Mouse (Mus musculus): Measurements from ENCODE around the gene Emc10. TPM values are rescaled to one million over a fixed set of nuclear protein-coding genes. Genes with fewer than 3 reads are reported as not detected.

Emc10 gene
- polyA plus RNA-seq, 1 experiment from 2014 or later, result 76.4 TPM

- Histone ChIP-seq H3K4me2 (ENCODE audit: low read depth, low read length) (no peak overlapping the region), H3K4me1 (ENCODE audit: control insufficient read depth, insufficient read depth, low read length) (no peaks in the 10 kb centered on the region), H3K27ac (replicated peaks; ENCODE audit: low read depth, low read length) (no peak overlapping the region), H3K9ac (replicated peaks; ENCODE audit: low read length) (no peak overlapping the region), H3K36me3 (replicated peaks; ENCODE audit: control insufficient read depth, insufficient read depth, low read depth, low read length) (no peaks in the 10 kb centered on the region; the same call in 1 of the 2 replicates), H3K9me3 (replicated peaks; ENCODE audit: control insufficient read depth, low read length) (no peaks in the 10 kb centered on the region), H3K4me3 (ENCODE audit: low read depth, low read length) (no peak overlapping the region), H3K27me3 (ENCODE audit: control insufficient read depth, insufficient read depth, low read length) (peaks cover 2% of the 10 kb centered on the region)
- ATAC-seq (replicated peaks; ENCODE audit: insufficient number of reproducible peaks, low FRiP score, low TSS enrichment, low read depth), result no peak
- WGBS, result 80% methylated on average over 3 of the region's 3 CpGs
- DNase-seq (ENCODE audit: low spot score), result no peak
These were observed 34.2 kb upstream of the Emc10 start for GRCm38 (mm10) chr7:44530507-44530906.

- DNase-seq (ENCODE audit: low spot score) (no peak), ATAC-seq (replicated peaks; ENCODE audit: insufficient number of reproducible peaks, low FRiP score, low TSS enrichment, low read depth) (no peak)
- Histone ChIP-seq H3K36me3 (replicated peaks; ENCODE audit: control insufficient read depth, insufficient read depth, low read depth, low read length) (no peaks in the 10 kb centered on the region; the same call in 1 of the 2 replicates), H3K27ac (replicated peaks; ENCODE audit: low read depth, low read length) (no peak overlapping the region), H3K27me3 (ENCODE audit: control insufficient read depth, insufficient read depth, low read length) (peaks cover 12% of the 10 kb centered on the region), H3K9me3 (replicated peaks; ENCODE audit: control insufficient read depth, low read length) (no peaks in the 10 kb centered on the region), H3K9ac (replicated peaks; ENCODE audit: low read length) (no peak overlapping the region), H3K4me1 (ENCODE audit: control insufficient read depth, insufficient read depth, low read length) (peaks cover 2% of the 10 kb centered on the region; the same call in 1 of the 2 replicates), H3K4me2 (ENCODE audit: low read depth, low read length) (no peak overlapping the region), H3K4me3 (ENCODE audit: low read depth, low read length) (no peak overlapping the region)
- 41% methylated on average over 5 of the region's 5 CpGs for WGBS
These were observed 33.2 kb upstream of the Emc10 start for GRCm38 (mm10) chr7:44529518-44529917.

- Histone ChIP-seq H3K27me3 (ENCODE audit: control insufficient read depth, insufficient read depth, low read length) (peaks cover 22% of the 10 kb centered on the region), H3K27ac (replicated peaks; ENCODE audit: low read depth, low read length) (no peak overlapping the region), H3K9me3 (replicated peaks; ENCODE audit: control insufficient read depth, low read length) (no peaks in the 10 kb centered on the region), H3K9ac (replicated peaks; ENCODE audit: low read length) (peak overlapping the region; percentile 35; the same call in 1 of the 2 replicates), H3K4me3 (ENCODE audit: low read depth, low read length) (peak overlapping the region; percentile 34), H3K4me2 (ENCODE audit: low read depth, low read length) (peak overlapping the region; percentile 74), H3K36me3 (replicated peaks; ENCODE audit: control insufficient read depth, insufficient read depth, low read depth, low read length) (no peaks in the 10 kb centered on the region; the same call in 1 of the 2 replicates), H3K4me1 (ENCODE audit: control insufficient read depth, insufficient read depth, low read length) (peaks cover 2% of the 10 kb centered on the region; the same call in 1 of the 2 replicates)
- DNase-seq (ENCODE audit: low spot score) (peak; percentile 82), ATAC-seq (replicated peaks; ENCODE audit: insufficient number of reproducible peaks, low FRiP score, low TSS enrichment, low read depth) (no peak)
- WGBS, result 7% methylated on average over 40 of the region's 40 CpGs
These were observed 31.4 kb upstream of the Emc10 start for GRCm38 (mm10) chr7:44527483-44528398.

- peaks cover 27% of the 10 kb centered on the region for H3K27me3 ChIP-seq (ENCODE audit: control insufficient read depth, insufficient read depth, low read length)
- H3K9me3 ChIP-seq (replicated peaks; ENCODE audit: control insufficient read depth, low read length), result no peaks in the 10 kb centered on the region
- peaks cover 2% of the 10 kb centered on the region; the same call in 1 of the 2 replicates for H3K4me1 ChIP-seq (ENCODE audit: control insufficient read depth, insufficient read depth, low read length)
- no peak overlapping the region for H3K27ac ChIP-seq (replicated peaks; ENCODE audit: low read depth, low read length)
- ATAC-seq (replicated peaks; ENCODE audit: insufficient number of reproducible peaks, low FRiP score, low TSS enrichment, low read depth) (no peak), DNase-seq (ENCODE audit: low spot score) (no peak)
- H3K9ac ChIP-seq (replicated peaks; ENCODE audit: low read length), result no peak overlapping the region
- H3K4me2 ChIP-seq (ENCODE audit: low read depth, low read length), result no peak overlapping the region
- no peak overlapping the region for H3K4me3 ChIP-seq (ENCODE audit: low read depth, low read length)
- WGBS, result 84% methylated on average over 14 of the region's 14 CpGs
- H3K36me3 ChIP-seq (replicated peaks; ENCODE audit: control insufficient read depth, insufficient read depth, low read depth, low read length), result no peaks in the 10 kb centered on the region
These were observed 30.3 kb upstream of the Emc10 start for GRCm38 (mm10) chr7:44526414-44527154.

GRCm38 (mm10) chr7:44525126-44525832 lies 28.9 kb upstream of the Emc10 start:
- no peaks in the 10 kb centered on the region for H3K36me3 ChIP-seq (replicated peaks; ENCODE audit: control insufficient read depth, insufficient read depth, low read depth, low read length)
- no peak overlapping the region for H3K4me2 ChIP-seq (ENCODE audit: low read depth, low read length)
- H3K9me3 ChIP-seq (replicated peaks; ENCODE audit: control insufficient read depth, low read length), result no peaks in the 10 kb centered on the region
- 12% methylated on average over 21 of the region's 22 CpGs for WGBS
- ATAC-seq (replicated peaks; ENCODE audit: insufficient number of reproducible peaks, low FRiP score, low TSS enrichment, low read depth) (no peak), DNase-seq (ENCODE audit: low spot score) (no peak)
- peaks cover 27% of the 10 kb centered on the region for H3K27me3 ChIP-seq (ENCODE audit: control insufficient read depth, insufficient read depth, low read length)
- H3K4me1 ChIP-seq (ENCODE audit: control insufficient read depth, insufficient read depth, low read length), result peaks cover 2% of the 10 kb centered on the region; the same call in 1 of the 2 replicates
- H3K27ac ChIP-seq (replicated peaks; ENCODE audit: low read depth, low read length), result no peak overlapping the region
- H3K4me3 ChIP-seq (ENCODE audit: low read depth, low read length), result no peak overlapping the region
- peak overlapping the region; percentile 25; the same call in 1 of the 2 replicates for H3K9ac ChIP-seq (replicated peaks; ENCODE audit: low read length)

- DNase-seq (ENCODE audit: low spot score), result no peak
- H3K4me2 ChIP-seq (ENCODE audit: low read depth, low read length), result no peak within 1 kb of the TSS
- no peaks in the 10 kb centered on the region for H3K9me3 ChIP-seq (replicated peaks; ENCODE audit: control insufficient read depth, low read length)
- no peak within 1 kb of the TSS for H3K4me3 ChIP-seq (ENCODE audit: low read depth, low read length)
- ATAC-seq (replicated peaks; ENCODE audit: insufficient number of reproducible peaks, low FRiP score, low TSS enrichment, low read depth), result no peak
- H3K4me1 ChIP-seq (ENCODE audit: control insufficient read depth, insufficient read depth, low read length), result peaks cover 2% of the 10 kb centered on the region; the same call in 1 of the 2 replicates
- H3K9ac ChIP-seq (replicated peaks; ENCODE audit: low read length), result peak within 1 kb of the TSS; percentile 25; the same call in 1 of the 2 replicates
- 26% methylated on average over 12 of the region's 12 CpGs for WGBS
- no peak within 1 kb of the TSS for H3K27ac ChIP-seq (replicated peaks; ENCODE audit: low read depth, low read length)
- H3K27me3 ChIP-seq (ENCODE audit: control insufficient read depth, insufficient read depth, low read length), result peaks cover 27% of the 10 kb centered on the region
- no peaks in the 10 kb centered on the region for H3K36me3 ChIP-seq (replicated peaks; ENCODE audit: control insufficient read depth, insufficient read depth, low read depth, low read length)
These were observed 28.2 kb upstream of the Emc10 start, which contains the start of gene Mybpc2 for GRCm38 (mm10) chr7:44524502-44524901. Mybpc2 (minus strand) TSS chr7:44524656.

- Histone ChIP-seq H3K36me3 (replicated peaks; ENCODE audit: control insufficient read depth, insufficient read depth, low read depth, low read length) (no peaks in the 10 kb centered on the region), H3K4me3 (ENCODE audit: low read depth, low read length) (no peak overlapping the region), H3K27me3 (ENCODE audit: control insufficient read depth, insufficient read depth, low read length) (peaks cover 27% of the 10 kb centered on the region), H3K4me1 (ENCODE audit: control insufficient read depth, insufficient read depth, low read length) (peaks cover 2% of the 10 kb centered on the region; the same call in 1 of the 2 replicates), H3K27ac (replicated peaks; ENCODE audit: low read depth, low read length) (no peak overlapping the region), H3K4me2 (ENCODE audit: low read depth, low read length) (no peak overlapping the region), H3K9ac (replicated peaks; ENCODE audit: low read length) (no peak overlapping the region), H3K9me3 (replicated peaks; ENCODE audit: control insufficient read depth, low read length) (no peaks in the 10 kb centered on the region)
- DNase-seq (ENCODE audit: low spot score), result no peak
- 50% methylated on average over 2 of the region's 2 CpGs for WGBS
- ATAC-seq (replicated peaks; ENCODE audit: insufficient number of reproducible peaks, low FRiP score, low TSS enrichment, low read depth), result no peak
These were observed 26.7 kb upstream of the Emc10 start for GRCm38 (mm10) chr7:44523056-44523455.

Data from embryonic facial prominence, embryonic 11.5 days (tissue).